Mouse (Mus musculus) kidney, postnatal 36 days (tissue): ENCODE results near the gene Gpr12.
"Not testable (repeated sequence)": the region's sequence is repeated elsewhere in the genome, so short reads cannot be mapped to it uniquely, and the experiment has no call there.

ENCODE experiments used
- DNase-seq, 2 experiments: peaks; one replicate each; pipeline ENCODE4 v3.0.0; 2021 to 2022; ENCODE audit warnings: mixed read lengths in 2 of 2

Gpr12 gene

GRCm38 (mm10) chr5:146586357-146587070 is 1.5 kb upstream of the Gpr12 start:
- no peak for DNase-seq

GRCm38 (mm10) chr5:146585307-146585651 is 240 bp upstream of the Gpr12 start:
- no peak for DNase-seq

GRCm38 (mm10) chr5:146584156-146584477 is 922 bp downstream of the Gpr12 start:
- DNase-seq = no peak

- DNase-seq = no peak
These were observed 8.4 kb downstream of the Gpr12 start for GRCm38 (mm10) chr5:146576668-146577067.

GRCm38 (mm10) chr5:146572735-146573042 is 12.3 kb downstream of the Gpr12 start:
- not testable (repeated sequence) for DNase-seq

GRCm38 (mm10) chr5:146571830-146572734 is 13.0 kb downstream of the Gpr12 start:
- peak in 1 of 2 experiments; percentile 30 for DNase-seq

- not testable (repeated sequence) for DNase-seq
These were observed 14.9 kb downstream of the Gpr12 start for GRCm38 (mm10) chr5:146570179-146570578.

GRCm38 (mm10) chr5:146567054-146567453 is 18.0 kb downstream of the Gpr12 start:
- DNase-seq = peak in 1 of 2 experiments; percentile 41

GRCm38 (mm10) chr5:146564259-146564658 is 20.8 kb downstream of the Gpr12 start:
- DNase-seq = no peak

GRCm38 (mm10) chr5:146555836-146556235 is 29.2 kb downstream of the Gpr12 start, which contains the start of gene Gm3415:
Gm3415 (plus strand) TSS chr5:146556136.
- DNase-seq = not testable (repeated sequence)

- DNase-seq = not testable (repeated sequence)
These were observed 47.7 kb downstream of the Gpr12 start, which contains the start of gene Gm3409 for GRCm38 (mm10) chr5:146537347-146537746. Gm3409 (plus strand) TSS chr5:146537647.
